Mouse (Mus musculus) gastrocnemius, adult 18-20 months (tissue): ENCODE data around the gene Ifi27. TPM values are rescaled to one million over a fixed set of nuclear protein-coding genes. Genes with fewer than 3 reads are reported as not detected.
"Not testable (repeated sequence)": the region's sequence is repeated elsewhere in the genome, so short reads cannot be mapped to it uniquely, and the experiment has no call there.

Source experiments
- DNase-seq: peaks from one replicate; pipeline ENCODE4 v3.0.0; 2021; ENCODE audit warnings: low spot score
- total RNA-seq, 2 experiments: library from RNA; stranded (reverse); gene quantifications; 2 replicates each; pipeline ENCODE4 v1.2.3; 2021

Gene Ifi27
- total RNA-seq, 2 experiments from 2014 or later, result 53.0 to 82.0 TPM

- no peak for DNase-seq
These were observed 11.0 kb downstream of the Ifi27 start for GRCm38 (mm10) chr12:103445060-103445459.

DNA sequence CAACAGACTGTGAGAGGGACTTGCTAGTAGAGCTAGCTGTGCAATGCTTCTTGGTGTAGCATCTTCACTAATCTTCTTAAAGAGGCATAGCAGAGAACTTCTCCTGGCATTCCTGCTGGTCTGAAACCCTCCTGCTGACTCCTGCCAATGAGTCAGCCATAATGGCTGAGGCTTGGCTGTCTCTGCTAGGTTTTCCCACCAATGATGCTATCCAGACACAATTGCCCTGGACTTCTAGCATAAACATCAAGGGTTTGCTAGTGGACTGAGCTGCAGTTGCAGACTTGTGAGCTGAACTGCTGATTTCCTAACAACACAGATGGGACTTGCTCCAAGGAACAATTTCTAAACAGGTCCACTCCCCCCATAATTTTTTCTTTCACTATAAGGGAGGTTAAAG lies 19.4 kb downstream of the Ifi27 start:
- DNase-seq, result no peak

- not testable (repeated sequence) for DNase-seq
These were observed 22.7 kb downstream of the Ifi27 start for GRCm38 (mm10) chr12:103456727-103457126.

DNA sequence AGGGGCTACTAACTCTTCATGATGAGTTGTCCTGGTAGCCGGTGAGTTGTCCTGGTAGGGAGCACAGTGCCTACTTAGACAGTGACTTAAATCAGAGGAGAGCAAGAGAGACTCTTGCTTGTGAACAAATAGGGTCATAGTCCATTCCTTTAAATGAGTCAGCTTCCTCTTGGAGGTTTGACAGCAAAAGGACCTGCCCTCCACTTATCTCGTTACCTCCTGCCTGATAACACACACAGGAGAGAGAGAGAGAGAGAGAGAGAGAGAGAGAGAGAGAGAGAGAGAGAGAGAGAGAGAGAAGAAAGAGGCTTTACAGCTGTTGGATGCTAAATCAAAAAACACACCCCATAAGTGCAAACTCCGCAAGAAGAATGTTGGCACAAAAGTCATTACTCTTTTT lies 23.1 kb downstream of the Ifi27 start, which contains the start of gene Ifi27l2b:
Gene Ifi27l2b (minus strand): TSS at position 84 of the 400 bp plus-strand sequence.
- DNase-seq, result no peak

GRCm38 (mm10) chr12:103474481-103474880 lies 40.5 kb downstream of the Ifi27 start:
- DNase-seq, result no peak

DNA sequence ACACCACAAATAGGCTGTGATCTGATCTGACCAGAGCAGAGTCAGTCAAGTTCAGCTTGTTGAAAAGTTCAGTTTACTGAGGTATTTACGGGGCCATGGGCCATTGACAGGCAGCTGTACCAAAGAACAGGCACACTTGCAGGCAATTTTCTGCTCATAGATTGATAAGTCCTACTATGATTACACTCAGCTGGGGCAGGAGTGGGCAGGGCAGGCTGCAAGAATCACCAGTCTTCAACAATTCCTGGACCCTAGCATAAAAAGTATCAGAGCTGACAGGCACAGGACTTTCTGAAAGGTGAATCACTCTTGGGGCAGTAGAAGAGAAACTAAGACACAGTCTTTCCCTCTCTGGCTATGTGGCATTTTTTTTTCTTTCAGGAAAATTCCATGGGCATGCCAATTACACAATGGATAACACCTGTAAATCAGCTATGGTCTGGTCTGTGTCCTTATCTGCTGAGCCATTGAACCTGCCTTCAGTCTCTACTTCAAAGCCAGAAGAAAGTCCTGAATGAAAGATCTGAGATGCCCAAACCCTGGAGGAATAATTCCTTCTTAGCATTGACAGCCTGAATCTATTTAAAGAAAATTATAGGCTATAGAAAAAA lies 42.9 kb downstream of the Ifi27 start:
- no peak for DNase-seq

DNA sequence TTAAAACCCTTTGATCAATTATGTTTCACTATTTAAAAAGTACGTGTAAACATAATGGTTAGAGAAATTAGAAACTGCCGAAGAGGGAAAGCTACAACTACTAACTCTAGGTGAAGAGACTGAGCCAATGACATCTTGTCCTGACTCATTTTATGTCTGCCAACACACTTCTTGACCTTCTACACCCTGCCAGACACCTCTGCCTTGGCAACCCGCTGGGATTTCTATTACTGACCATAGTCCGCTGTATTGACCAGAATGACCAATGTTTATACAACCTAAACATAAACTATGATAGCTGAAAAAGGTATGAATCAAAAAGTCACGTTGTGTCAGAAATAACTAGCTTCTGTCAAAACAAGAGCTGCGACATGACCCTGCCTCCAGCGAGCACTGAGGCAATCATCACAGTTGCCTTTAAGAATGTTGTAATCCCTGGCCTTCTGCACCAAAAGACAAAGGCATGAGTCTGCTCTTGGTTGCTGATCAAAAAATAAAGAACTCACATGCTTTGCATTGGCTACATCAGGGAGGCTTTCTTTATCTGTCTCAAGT lies 43.5 kb downstream of the Ifi27 start:
- no peak for DNase-seq

GRCm38 (mm10) chr12:103481671-103482070 lies 47.7 kb downstream of the Ifi27 start:
- DNase-seq, result peak; percentile 0

DNA sequence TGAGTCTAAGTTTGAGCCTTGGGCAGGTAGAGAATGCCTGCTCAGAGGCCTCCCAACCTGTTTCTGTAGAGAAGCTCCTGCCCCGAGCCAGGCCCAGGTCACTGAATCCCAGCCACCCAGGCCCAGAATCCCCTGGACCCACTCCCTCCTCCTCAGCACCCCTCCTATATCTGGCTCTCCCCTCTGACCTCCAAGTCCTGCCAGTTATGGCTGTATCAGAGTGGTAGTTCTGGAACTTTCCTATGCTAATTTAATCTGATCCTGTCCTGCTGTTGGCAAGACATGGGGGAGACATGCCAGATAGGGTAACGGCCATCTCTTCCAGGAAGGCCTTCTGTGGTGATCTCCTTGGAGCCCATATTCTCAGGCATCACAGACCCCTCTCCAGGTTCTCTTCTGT lies 48.8 kb downstream of the Ifi27 start:
- peak; percentile 3 for DNase-seq

- not testable (repeated sequence) for DNase-seq
These were observed 50.4 kb downstream of the Ifi27 start for GRCm38 (mm10) chr12:103484200-103484972.

DNA sequence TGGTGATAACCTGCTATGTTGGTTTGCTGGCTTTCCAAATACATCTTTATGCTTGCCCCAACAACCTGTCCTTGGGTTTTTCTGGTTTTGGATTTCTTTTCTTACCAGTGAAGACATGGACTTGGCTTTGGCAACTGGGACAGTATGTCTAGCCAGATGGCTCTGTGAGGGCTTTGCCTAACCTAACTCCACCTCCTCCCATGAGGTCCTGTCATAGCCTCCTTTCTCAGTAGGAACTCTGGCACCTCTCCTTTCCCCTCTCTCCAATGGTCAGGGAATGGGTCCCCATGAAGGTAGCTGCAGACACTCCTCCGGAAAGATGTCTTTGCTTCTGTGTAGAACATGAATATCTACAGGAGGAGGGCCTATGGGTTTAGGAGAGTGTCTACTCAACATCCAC lies 52.7 kb downstream of the Ifi27 start:
- peak; percentile 64 for DNase-seq

DNA sequence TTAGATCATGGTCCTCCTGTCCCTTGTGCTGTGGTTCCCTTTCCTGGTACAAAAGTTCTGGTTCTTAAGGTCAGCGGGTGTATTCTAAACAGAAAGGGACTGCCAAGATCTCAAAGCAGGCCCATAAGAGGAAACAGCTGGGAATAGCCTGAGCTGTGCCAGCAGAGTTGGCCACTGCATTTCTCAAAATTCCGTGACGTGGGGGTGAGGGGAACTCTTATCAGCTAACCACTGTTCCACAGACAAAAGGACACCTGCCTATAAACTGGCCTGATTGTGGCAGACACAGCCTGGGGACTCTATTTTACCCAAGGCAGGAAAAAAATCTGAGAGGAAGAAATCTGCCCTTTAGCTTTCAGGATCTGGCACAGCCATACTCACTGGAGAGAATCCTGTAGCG lies 53.3 kb downstream of the Ifi27 start:
- peak; percentile 43 for DNase-seq

- DNase-seq, result no peak
These were observed 53.7 kb downstream of the Ifi27 start for GRCm38 (mm10) chr12:103487750-103488149.

Other genes starting within 250 kb of the Ifi27 start
- 10 to 100 TPM in 1 of 2 experiments, 1 to 10 TPM in 1; 9.9 to 29.8 TPM for gene Prima1, start 192.1 kb upstream of the Ifi27 start, total RNA-seq
- not detected for gene Fam181a, start 123.2 kb upstream of the Ifi27 start, total RNA-seq
- gene Asb2, start 78.2 kb upstream of the Ifi27 start, total RNA-seq, result 100 to 1,000 TPM; 852 to 871 TPM
- gene Otub2, start 45.5 kb upstream of the Ifi27 start, total RNA-seq, result 10 to 100 TPM; 11.2 to 15.5 TPM
- gene 9330161L09Rik, start 26.4 kb upstream of the Ifi27 start, total RNA-seq, result 1 to 10 TPM in 1 of 2 experiments, under 1 TPM in 1; 0.62 to 1.1 TPM
- 10 to 100 TPM; 73.5 to 91.8 TPM for gene Ddx24, start 8.4 kb upstream of the Ifi27 start, total RNA-seq
- gene Ifi27l2a, start 9.5 kb downstream of the Ifi27 start, total RNA-seq, result 10 to 100 TPM; 15.5 to 29.8 TPM
- gene Ifi27l2b, start 23.0 kb downstream of the Ifi27 start, total RNA-seq, result not detected
- gene Ppp4r4, start 98.1 kb downstream of the Ifi27 start, total RNA-seq, result under 1 TPM; 0.21 to 0.71 TPM
- gene Serpina10, start 197.2 kb downstream of the Ifi27 start, total RNA-seq, result under 1 TPM in 1 of 2 experiments, not detected in 1; 0.26 TPM
- gene Serpina6, start 223.0 kb downstream of the Ifi27 start, total RNA-seq, result not detected
- not detected for gene Serpina16, start 241.9 kb downstream of the Ifi27 start, total RNA-seq